Mouse (Mus musculus): Measurements from ENCODE around the gene Ifngr2. TPM values are rescaled to one million over a fixed set of nuclear protein-coding genes. Genes with fewer than 3 reads are reported as not detected.
A peak's percentile ranks its signal among the peaks of the same experiment; 100 is the strongest.

The Ifngr2 gene
- polyA plus RNA-seq (2012; rRNA removed), result 34.8 and 43.1 TPM in 2 replicates

DNA sequence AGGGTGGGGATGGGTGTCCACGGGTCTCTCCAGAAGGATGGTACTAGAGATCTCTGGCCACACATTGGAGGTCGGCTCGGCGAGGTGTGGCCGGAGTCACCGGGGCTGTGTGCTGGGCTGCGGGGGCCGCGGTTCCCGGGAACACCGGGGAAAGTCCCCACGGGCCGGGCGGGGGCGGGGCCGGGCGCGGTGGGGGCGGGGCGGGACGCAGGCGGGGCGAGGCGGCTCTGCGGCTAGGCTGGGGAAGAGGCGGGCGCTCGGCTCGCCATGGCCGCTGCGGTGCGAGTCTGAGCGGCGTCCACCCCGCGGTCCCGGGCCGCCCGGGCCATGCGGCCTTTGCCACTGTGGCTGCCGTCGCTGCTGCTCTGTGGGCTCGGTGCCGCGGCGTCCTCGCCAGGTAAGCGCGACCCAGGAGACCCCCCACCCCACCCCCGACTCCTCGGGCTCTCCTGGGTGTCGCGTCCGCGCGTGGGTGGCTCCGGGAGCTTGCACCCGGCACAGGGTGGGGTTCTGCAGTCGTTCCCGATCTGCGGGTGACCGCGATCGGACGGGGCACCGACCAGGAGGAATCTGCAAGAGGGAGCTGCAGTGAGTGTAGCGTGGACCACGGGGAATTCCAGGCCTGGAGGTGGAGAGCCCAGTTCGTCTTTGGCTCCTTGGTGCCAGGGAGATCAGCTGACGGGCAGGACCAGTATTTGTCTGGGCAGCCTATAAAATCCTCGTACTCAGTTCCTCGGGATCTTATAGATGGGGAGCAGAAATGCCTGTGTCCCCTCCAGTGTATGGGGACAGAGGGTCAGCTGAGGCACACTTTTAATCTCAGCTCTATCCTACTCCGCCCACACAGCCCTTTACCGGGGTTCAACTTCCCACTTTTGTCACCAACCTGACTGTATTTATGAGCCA, at the start of gene Ifngr2:
Ifngr2 (plus strand) TSS at position 237 of the 906 bp plus-strand sequence.
- TF ChIP-seq CTCF (IDR thresholded peaks at IDR 0.05; ENCODE audit: borderline replicate concordance, extremely low read depth, insufficient read depth, insufficient read length), result no peak
- TF ChIP-seq POLR2A (IDR thresholded peaks at IDR 0.05; ENCODE audit: borderline replicate concordance, extremely low read depth, insufficient read depth, insufficient read length, poor library complexity, severe bottlenecking), result peak; percentile 79; the same call in 1 of the 2 replicates
- DNase-seq (ENCODE audit: low read depth), result peak; percentile 59

DNA sequence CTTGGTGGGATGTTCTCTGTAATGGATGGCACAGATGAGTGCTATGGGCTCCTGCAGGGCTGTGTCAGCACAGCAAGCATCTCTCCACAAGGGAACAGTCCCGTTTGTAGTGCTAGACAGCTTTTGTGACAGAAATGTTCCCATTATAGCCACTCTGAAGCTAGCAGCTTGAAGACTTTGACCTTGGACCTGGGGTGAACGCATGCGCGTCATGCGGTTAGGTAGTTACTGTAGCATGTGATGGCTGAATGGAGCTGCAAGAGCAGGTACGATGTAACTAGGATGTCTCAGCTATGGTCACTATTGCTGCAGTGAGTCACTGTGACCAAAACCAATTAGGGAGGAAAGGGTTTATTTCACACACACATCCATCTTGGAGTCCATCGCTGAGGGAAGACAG, 48.8 kb upstream of the Ifngr2 start:
- TF ChIP-seq POLR2A (IDR thresholded peaks at IDR 0.05; ENCODE audit: borderline replicate concordance, extremely low read depth, insufficient read depth, insufficient read length, poor library complexity, severe bottlenecking) (no peak), CTCF (IDR thresholded peaks at IDR 0.05; ENCODE audit: borderline replicate concordance, extremely low read depth, insufficient read depth, insufficient read length) (no peak)
- DNase-seq (ENCODE audit: low read depth), result no peak

DNA sequence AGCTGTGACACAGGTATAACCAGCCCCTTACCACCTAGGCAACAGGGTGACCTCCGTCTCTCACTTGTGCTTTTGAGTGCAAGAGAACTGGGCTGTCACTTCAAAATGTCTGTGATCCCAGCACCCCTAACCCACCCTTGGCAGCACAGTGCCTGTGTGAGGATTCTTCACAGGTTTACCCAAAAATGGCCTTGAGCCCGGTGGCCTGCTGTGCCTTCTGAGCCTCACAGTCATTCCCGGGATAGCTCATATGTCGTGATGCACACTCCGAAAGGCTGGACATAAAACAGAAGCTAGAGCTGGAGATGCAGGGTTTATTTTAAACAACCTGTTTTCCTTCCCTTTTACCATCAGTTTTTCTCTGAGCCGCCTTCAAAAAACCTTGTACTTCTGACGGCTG, 42.2 kb upstream of the Ifngr2 start:
- TF ChIP-seq CTCF (IDR thresholded peaks at IDR 0.05; ENCODE audit: borderline replicate concordance, extremely low read depth, insufficient read depth, insufficient read length) (no peak), POLR2A (IDR thresholded peaks at IDR 0.05; ENCODE audit: borderline replicate concordance, extremely low read depth, insufficient read depth, insufficient read length, poor library complexity, severe bottlenecking) (no peak)
- no peak for DNase-seq (ENCODE audit: low read depth)

DNA sequence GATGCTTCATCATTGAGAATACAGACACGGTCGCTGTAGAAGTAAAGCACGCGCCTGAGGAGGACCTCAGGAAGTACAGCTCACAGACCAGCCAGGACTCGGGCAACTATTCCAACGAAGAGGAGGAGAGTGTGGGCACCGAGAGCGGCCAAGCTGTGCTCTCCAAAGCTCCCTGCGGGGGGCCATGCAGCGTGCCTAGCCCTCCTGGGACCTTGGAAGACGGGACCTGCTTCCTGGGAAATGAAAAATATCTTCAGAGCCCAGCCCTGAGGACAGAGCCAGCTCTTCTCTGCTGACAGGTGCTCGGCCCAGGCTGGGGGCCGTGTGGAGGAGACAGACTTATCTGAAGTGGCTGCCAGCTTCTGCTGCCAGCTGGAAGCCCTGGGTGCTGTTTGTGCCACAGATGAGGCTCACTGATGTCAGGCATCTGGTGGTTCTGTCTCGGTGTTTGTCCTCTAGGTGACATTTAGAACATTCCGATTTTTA, 41.7 kb upstream of the Ifngr2 start:
- DNase-seq (ENCODE audit: low read depth), result peak; percentile 40
- no peak for TF ChIP-seq POLR2A (IDR thresholded peaks at IDR 0.05; ENCODE audit: borderline replicate concordance, extremely low read depth, insufficient read depth, insufficient read length, poor library complexity, severe bottlenecking)
- TF ChIP-seq CTCF (IDR thresholded peaks at IDR 0.05; ENCODE audit: borderline replicate concordance, extremely low read depth, insufficient read depth, insufficient read length), result no peak

DNA sequence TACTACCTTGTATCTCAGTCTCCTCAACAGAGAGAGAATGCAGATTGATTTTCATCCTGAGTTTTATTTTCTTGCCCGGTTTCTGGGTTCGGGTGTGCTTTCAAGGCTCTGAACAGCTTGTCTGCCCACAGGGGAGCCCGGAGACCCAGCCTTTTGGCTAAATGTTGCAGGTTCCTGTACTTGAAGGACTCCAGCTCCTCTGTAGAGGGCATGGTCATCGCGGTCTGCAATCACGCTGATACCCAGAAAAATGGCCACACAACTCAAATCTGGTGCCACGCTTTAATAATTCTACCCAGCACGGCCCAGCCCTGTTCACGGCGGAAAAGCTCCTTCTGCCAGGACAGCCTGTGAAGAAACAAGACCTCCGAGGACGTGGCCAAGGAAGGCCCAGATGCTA, 40.5 kb upstream of the Ifngr2 start:
- DNase-seq (ENCODE audit: low read depth), result no peak
- no peak for TF ChIP-seq POLR2A (IDR thresholded peaks at IDR 0.05; ENCODE audit: borderline replicate concordance, extremely low read depth, insufficient read depth, insufficient read length, poor library complexity, severe bottlenecking)
- no peak for TF ChIP-seq CTCF (IDR thresholded peaks at IDR 0.05; ENCODE audit: borderline replicate concordance, extremely low read depth, insufficient read depth, insufficient read length)

DNA sequence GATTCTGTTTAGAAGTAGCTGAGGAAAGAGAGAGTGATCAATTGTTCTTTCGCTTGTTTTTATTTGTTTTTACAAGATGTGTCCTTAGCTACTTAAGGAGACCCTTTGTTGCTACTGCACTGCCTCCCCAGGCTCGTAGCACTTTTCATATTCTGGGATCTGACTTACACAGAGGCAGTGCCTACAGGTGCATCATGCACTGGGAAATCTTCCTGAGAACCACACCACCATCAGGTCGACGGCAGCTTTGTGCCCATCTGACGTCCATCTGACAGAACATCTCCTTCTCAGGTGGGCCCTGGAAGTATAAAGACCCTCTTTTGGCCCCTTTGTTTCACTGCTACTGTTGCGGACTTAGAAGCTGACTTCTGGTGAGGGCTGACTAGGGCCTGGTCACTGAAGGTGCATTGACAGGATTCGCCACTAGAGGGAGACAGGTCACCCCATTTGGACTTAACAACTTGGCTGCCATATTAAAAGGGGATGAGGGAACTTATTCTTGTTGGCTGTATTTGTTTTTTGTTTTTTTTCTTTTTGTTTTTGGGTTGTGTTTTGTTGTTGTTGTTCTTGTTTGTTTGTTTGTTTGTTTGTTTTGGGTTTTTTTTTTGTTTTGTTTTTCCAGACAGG, 34.6 kb upstream of the Ifngr2 start:
- peak; percentile 85 for DNase-seq (ENCODE audit: low read depth)
- no peak for TF ChIP-seq POLR2A (IDR thresholded peaks at IDR 0.05; ENCODE audit: borderline replicate concordance, extremely low read depth, insufficient read depth, insufficient read length, poor library complexity, severe bottlenecking)
- TF ChIP-seq CTCF (IDR thresholded peaks at IDR 0.05; ENCODE audit: borderline replicate concordance, extremely low read depth, insufficient read depth, insufficient read length), result peak; percentile 89

DNA sequence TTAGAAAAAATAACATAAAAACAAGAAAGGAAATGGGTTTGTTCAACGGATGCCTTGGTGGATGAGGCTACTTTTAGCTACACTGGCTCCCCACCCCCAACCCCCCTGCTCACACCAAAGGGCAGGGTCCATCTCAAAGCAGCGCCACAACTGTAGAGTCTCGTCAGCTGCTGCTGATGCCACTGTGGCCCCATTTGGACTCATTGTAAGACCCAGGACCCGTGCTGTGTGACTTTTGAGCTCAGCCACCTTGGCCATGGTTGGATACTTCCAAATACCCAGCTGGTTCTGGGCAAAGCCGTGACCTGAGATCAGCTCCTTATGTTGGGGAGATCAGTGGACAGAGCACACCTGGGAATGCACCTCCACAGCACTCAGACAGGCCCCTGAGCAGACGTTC, 33.8 kb upstream of the Ifngr2 start:
- no peak for DNase-seq (ENCODE audit: low read depth)
- TF ChIP-seq CTCF (IDR thresholded peaks at IDR 0.05; ENCODE audit: borderline replicate concordance, extremely low read depth, insufficient read depth, insufficient read length) (no peak), POLR2A (IDR thresholded peaks at IDR 0.05; ENCODE audit: borderline replicate concordance, extremely low read depth, insufficient read depth, insufficient read length, poor library complexity, severe bottlenecking) (no peak)

DNA sequence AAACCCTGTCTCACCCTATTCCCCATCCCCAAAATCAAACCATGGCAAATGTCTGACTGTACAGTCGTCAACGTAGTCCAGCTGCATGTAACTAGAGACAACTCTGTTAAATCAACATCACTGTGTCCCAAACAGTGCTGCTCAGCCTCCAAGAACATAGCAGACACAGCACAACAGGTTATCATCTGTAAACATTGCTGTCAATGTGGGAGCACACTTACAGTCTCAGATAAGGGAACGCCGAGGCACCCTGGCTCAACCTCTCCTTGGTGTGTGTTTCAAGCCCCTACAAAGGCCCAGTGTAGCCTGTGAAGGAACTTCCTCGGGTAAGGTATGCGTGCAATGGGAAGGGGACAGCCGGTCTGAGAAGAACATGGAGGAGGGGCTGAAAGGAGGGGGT, 29.9 kb upstream of the Ifngr2 start:
- TF ChIP-seq POLR2A (IDR thresholded peaks at IDR 0.05; ENCODE audit: borderline replicate concordance, extremely low read depth, insufficient read depth, insufficient read length, poor library complexity, severe bottlenecking) (no peak), CTCF (IDR thresholded peaks at IDR 0.05; ENCODE audit: borderline replicate concordance, extremely low read depth, insufficient read depth, insufficient read length) (no peak)
- DNase-seq (ENCODE audit: low read depth), result no peak

DNA sequence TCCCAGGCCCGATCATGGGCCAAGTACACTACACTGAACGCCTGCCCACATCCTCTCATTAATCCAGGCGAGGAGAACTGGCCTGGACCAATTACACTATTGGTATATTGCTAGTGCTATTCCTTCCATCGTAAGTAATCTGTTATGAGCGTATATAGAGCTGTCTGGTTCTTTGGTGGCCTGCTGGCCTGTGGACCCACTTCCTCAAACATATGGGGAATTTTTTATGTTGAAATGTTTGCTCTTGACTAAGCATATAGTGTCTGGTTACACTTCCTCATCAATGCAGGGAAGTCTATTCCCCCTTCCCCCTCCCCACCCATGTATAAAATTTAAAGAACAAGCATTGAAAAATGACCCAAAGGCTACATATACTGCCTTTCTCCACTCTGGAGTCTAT, 24.8 kb upstream of the Ifngr2 start:
- TF ChIP-seq CTCF (IDR thresholded peaks at IDR 0.05; ENCODE audit: borderline replicate concordance, extremely low read depth, insufficient read depth, insufficient read length) (no peak), POLR2A (IDR thresholded peaks at IDR 0.05; ENCODE audit: borderline replicate concordance, extremely low read depth, insufficient read depth, insufficient read length, poor library complexity, severe bottlenecking) (no peak)
- no peak for DNase-seq (ENCODE audit: low read depth)

DNA sequence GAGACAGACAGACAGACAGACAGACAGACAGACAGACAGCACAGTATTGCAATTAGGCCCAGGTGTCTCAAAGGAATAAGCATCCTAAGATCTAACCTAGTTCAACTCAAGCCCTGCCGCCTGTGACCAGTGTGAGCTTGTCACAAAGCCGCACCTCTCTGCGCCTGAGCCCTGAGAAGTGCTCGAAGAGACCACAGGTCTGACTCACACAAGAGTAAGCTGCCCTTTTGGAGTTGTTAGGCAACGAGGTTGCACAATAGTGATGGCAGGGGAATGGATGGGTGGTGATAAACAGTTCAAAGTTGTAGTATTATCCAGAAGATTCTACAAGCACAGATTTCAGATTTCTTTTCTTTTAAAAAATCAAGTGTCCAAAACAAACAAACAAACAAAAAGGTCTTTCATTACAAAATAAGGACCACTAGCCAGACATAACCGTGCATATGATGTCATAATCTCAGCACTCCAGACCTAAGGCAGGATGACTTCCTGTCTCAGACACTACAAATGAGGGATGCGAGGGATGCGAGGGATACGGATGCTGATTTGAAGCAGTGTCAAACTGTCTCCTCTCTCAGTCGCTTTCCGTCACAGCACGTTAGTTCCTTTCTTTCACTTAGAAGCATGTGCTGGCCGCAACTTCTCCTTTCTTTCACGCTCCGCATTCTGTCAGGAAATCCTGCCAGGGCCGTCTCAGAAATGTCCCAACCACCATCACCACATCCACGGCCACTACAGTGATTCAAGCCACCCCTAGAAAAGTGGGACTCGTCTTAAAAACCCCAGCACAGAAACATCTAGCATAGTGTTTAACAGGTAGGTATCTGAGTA, 24.2 kb upstream of the Ifngr2 start:
- no peak for DNase-seq (ENCODE audit: low read depth)
- no peak for TF ChIP-seq POLR2A (IDR thresholded peaks at IDR 0.05; ENCODE audit: borderline replicate concordance, extremely low read depth, insufficient read depth, insufficient read length, poor library complexity, severe bottlenecking)
- TF ChIP-seq CTCF (IDR thresholded peaks at IDR 0.05; ENCODE audit: borderline replicate concordance, extremely low read depth, insufficient read depth, insufficient read length), result no peak

DNA sequence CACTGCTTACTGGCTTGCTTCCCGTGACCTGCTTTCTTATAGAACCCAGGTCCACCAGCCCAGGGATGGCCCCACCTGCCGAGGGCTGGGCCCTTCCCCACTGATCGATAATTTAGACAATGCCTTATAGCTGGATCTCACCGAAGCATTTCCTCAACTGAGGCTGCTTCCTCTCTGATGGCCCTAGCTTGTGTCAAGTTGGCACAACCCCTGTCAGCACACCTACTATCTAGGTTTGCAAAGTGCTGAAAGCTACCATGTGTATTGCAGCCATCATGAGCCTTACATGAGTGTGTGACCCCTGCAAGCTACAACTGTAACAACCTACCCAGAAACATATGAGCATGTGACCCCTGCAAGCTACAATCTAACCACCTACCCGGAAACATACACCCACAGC, 22.7 kb upstream of the Ifngr2 start:
- DNase-seq (ENCODE audit: low read depth), result no peak
- no peak for TF ChIP-seq CTCF (IDR thresholded peaks at IDR 0.05; ENCODE audit: borderline replicate concordance, extremely low read depth, insufficient read depth, insufficient read length)
- no peak for TF ChIP-seq POLR2A (IDR thresholded peaks at IDR 0.05; ENCODE audit: borderline replicate concordance, extremely low read depth, insufficient read depth, insufficient read length, poor library complexity, severe bottlenecking)
